Mouse (Mus musculus) liver, adult 2 months (tissue): Measurements from ENCODE around the gene Aurkb. TPM values are rescaled to one million over a fixed set of nuclear protein-coding genes. Genes with fewer than 3 reads are reported as not detected.

Experiments
- DNase-seq: peaks from one replicate; pipeline ENCODE4 v3.0.0-alpha.2; 2011; ENCODE audit warnings: low read depth, low spot score; ENCODE audit errors: extremely low read depth
- H3K27ac ChIP-seq: fragments of 200-500 bp; replicated peaks from 2 replicates; pipeline ENCODE4 v1.5.1; 2012; ENCODE audit warnings: low read depth, mild to moderate bottlenecking, control low read depth, inconsistent platforms, low read length; ENCODE audit not compliant: insufficient read depth
- H3K27me3 ChIP-seq: fragments of 200-500 bp; 2 replicates; pipeline ENCODE4 v1.6.1; 2012; ENCODE audit warnings: mild to moderate bottlenecking, moderate library complexity, low read length, inconsistent platforms; ENCODE audit not compliant: control insufficient read depth, insufficient read depth
- H3K36me3 ChIP-seq: fragments of 200-500 bp; 2 replicates; pipeline ENCODE4 v1.6.1; 2012; ENCODE audit warnings: low read length, inconsistent platforms; ENCODE audit not compliant: control insufficient read depth, insufficient read depth
- H3K4me1 ChIP-seq: fragments of 200-500 bp; 2 replicates; pipeline ENCODE4 v1.6.1; 2011; ENCODE audit warnings: low read length; ENCODE audit not compliant: control insufficient read depth, insufficient read depth
- H3K4me3 ChIP-seq: fragments of 200-500 bp; 2 replicates; pipeline ENCODE4 v1.5.1; 2011; ENCODE audit warnings: low read depth, mild to moderate bottlenecking, control low read depth, low read length, moderate library complexity; ENCODE audit not compliant: insufficient read depth
- H3K79me2 ChIP-seq: fragments of 200-500 bp; 2 replicates; pipeline ENCODE4 v1.6.1; 2012; ENCODE audit warnings: inconsistent platforms, mild to moderate bottlenecking, low read length, moderate library complexity; ENCODE audit not compliant: control insufficient read depth, insufficient read depth
- H3K9ac ChIP-seq: fragments of 200-500 bp; 2 replicates; pipeline ENCODE4 v1.6.1; 2012; ENCODE audit warnings: low read depth, mild to moderate bottlenecking, control low read depth, inconsistent platforms, low read length
- CTCF ChIP-seq: fragments of 200-500 bp; IDR thresholded peaks from 2 replicates; pipeline ENCODE4 v1.5.1; 2011; ENCODE audit warnings: low read depth, low read length, control low read depth
- POLR2A ChIP-seq: fragments of 200-500 bp; IDR thresholded peaks from 2 replicates; pipeline ENCODE4 v1.6.1; 2011; ENCODE audit warnings: low read length, control low read depth; ENCODE audit not compliant: insufficient read depth; ENCODE audit errors: extremely low read depth
- WGBS: fragments of 180-500 bp; shearing (Covaris S2); methylation state at CpG from one replicate; pipeline ENCODE4 v1.1.7; 2018; 5-methylcytosine and 5-hydroxymethylcytosine counted together
- polyA plus RNA-seq: library from polyadenylated mRNA; depleted of rRNA; stranded (reverse); fragments of >200 nt; gene quantifications from 2 replicates; pipeline ENCODE4 v1.2.3, GENCODE M21; 2012
- total RNA-seq: library from RNA; depleted of rRNA; stranded (reverse); fragments of >200 nt; gene quantifications from 2 replicates; pipeline ENCODE4 v1.2.3, GENCODE M21; 2014

Gene Aurkb
- total and polyA plus RNA-seq, 2 experiments: 0.37 to 0.66 TPM

DNA sequence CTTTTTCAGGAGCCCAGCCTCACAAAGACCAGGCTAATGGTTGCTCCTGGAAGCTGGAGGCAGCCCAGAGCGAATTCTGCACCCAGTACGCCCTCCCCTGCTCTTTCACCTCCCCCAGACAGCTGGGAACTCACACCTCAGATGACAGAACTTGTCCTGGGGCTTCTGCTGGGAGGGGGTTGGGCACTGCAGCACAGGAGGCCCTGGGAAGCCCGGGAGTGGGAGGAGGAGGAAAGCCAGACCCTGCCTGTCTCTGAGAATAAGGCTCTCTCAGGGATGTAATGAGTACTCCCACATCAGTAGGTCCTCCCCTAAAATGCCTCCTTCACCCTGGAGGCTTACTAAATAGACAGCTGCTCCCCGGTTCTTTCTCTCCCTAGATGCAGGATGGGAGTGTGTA, 41.6 kb downstream of the Aurkb start:
- no peak overlapping the region for H3K27ac ChIP-seq
- H3K4me1 ChIP-seq: peaks cover 12% of the 10 kb centered on the region
- H3K27me3 ChIP-seq: no peaks in the 10 kb centered on the region
- TF ChIP-seq POLR2A (no peak), CTCF (no peak)
- H3K4me3 ChIP-seq: no peak overlapping the region
- DNase-seq: no peak
- WGBS: 80% methylated on average over 4 of the region's 4 CpGs
- H3K9ac ChIP-seq: no peak overlapping the region
- H3K79me2 ChIP-seq: peaks cover 16% of the 10 kb centered on the region
- peaks cover 2% of the 10 kb centered on the region; the same call in 1 of the 2 replicates for H3K36me3 ChIP-seq

DNA sequence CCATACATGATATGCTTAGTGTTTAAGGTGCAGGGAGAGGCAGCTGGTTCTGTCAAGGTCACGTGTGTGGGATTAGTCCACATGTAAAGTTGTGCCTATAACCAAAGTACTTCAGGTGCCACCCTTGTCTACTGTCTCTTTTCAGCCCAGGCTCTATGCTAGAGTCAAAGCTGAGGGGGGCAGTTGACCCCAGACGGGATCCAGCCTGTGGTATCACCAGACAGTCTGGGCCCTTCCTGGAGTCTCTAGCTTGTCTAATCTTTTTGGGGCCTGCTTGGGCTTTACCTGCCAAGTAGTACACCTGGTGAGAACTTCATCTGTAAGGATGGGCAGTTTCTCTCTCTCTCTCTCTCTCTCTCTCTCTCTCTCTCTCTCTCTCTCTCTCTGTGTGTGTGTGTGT, 42.1 kb downstream of the Aurkb start:
- Histone ChIP-seq H3K36me3 (peaks cover 2% of the 10 kb centered on the region; the same call in 1 of the 2 replicates), H3K4me1 (peaks cover 15% of the 10 kb centered on the region), H3K27me3 (no peaks in the 10 kb centered on the region), H3K79me2 (peaks cover 16% of the 10 kb centered on the region), H3K4me3 (no peak overlapping the region), H3K27ac (no peak overlapping the region), H3K9ac (no peak overlapping the region)
- no peak for DNase-seq
- 90% methylated on average over 2 of the region's 2 CpGs for WGBS
- no peak for TF ChIP-seq POLR2A
- no peak for TF ChIP-seq CTCF

DNA sequence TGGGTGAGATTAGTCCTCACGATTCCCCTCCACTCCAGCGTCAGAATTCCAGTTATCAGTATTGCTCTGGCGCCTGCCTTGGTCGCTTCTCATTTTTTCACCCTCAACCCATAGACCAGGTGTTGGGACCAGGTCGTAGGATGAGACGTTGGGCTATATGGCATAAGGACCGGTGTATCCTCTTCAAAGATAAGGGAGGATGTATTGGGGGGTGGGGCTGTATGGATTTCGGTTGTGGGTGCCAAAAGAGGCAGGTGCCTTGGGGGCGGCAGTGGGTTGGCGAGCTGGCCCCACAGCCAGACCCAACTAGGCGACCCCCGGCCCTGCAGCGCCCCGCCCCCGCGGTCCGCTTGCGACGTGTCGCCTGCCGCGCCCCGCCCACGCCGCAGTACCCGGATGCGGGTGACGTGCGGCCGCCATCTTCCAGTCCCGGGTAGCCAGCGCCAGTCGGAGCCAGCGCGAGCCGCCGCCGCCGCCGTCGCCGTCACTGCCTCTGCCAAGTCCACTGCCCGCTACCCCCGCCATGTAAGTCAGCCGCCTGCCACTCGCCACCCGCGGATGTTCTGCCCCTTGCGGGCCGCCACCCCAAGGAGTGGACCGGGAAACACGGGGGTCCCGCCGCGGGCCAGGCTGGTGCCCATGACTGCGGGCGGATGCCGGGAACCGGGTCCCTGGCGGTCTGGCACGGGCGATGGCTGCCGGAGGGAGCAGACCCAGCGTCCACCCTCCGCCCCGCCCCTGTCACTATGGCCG, 42.8 kb downstream of the Aurkb start, which contains the start of gene Vamp2:
Gene Vamp2, plus strand, starts transcription at position 388 of the 753 bp plus-strand sequence.
- TF ChIP-seq POLR2A (peak; percentile 65; the same call in 1 of the 2 replicates), CTCF (no peak)
- Histone ChIP-seq H3K27me3 (no peaks in the 10 kb centered on the region), H3K4me3 (peak within 1 kb of the TSS; percentile 96), H3K27ac (peak within 1 kb of the TSS; percentile 97), H3K9ac (peak within 1 kb of the TSS; percentile 100), H3K4me1 (peaks cover 15% of the 10 kb centered on the region), H3K79me2 (peaks cover 16% of the 10 kb centered on the region), H3K36me3 (peaks cover 2% of the 10 kb centered on the region; the same call in 1 of the 2 replicates)
- 2% methylated on average over 65 of the region's 67 CpGs for WGBS
- no peak for DNase-seq

DNA sequence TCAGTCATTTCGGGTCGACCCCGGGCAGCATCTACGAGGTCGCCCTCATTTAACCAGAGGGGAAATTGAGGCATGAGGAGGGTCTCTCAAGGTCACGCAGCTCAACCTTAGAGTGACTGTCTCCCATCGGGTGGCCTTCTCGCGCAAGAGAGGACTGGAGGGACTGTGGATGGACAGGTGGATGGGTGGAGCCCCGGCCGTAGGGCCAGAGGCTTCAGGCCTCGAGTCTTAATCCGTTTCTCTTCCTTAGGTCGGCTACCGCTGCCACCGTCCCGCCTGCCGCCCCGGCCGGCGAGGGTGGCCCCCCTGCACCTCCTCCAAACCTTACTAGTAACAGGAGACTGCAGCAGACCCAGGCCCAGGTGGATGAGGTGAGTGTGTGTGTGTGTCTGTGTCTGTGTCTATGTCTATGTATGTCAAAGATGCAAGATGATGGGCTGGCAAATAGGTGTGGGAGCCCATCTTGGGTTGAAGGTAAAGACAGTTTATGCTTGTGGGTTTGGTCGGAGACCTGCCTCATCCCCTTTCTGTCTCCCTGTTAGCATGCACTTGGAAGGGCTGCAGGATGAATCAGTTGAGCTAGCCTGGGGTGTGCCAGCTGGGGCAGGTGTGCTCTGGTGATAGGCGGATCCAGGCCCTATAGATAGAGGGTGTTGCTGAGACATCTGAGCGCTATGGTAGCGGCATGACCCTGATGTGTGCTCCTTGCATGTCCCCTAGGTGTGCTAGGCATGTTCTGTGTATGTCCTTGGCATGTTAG, 43.6 kb downstream of the Aurkb start:
- 8% methylated on average over 25 of the region's 25 CpGs for WGBS
- peak overlapping the region; percentile 96 for H3K4me3 ChIP-seq
- H3K27me3 ChIP-seq: no peaks in the 10 kb centered on the region
- TF ChIP-seq CTCF: no peak
- no peak for TF ChIP-seq POLR2A
- H3K27ac ChIP-seq: peak overlapping the region; percentile 97
- no peak for DNase-seq
- H3K9ac ChIP-seq: peak overlapping the region; percentile 100
- peaks cover 16% of the 10 kb centered on the region for H3K79me2 ChIP-seq
- H3K4me1 ChIP-seq: peaks cover 15% of the 10 kb centered on the region
- H3K36me3 ChIP-seq: peaks cover 2% of the 10 kb centered on the region; the same call in 1 of the 2 replicates

DNA sequence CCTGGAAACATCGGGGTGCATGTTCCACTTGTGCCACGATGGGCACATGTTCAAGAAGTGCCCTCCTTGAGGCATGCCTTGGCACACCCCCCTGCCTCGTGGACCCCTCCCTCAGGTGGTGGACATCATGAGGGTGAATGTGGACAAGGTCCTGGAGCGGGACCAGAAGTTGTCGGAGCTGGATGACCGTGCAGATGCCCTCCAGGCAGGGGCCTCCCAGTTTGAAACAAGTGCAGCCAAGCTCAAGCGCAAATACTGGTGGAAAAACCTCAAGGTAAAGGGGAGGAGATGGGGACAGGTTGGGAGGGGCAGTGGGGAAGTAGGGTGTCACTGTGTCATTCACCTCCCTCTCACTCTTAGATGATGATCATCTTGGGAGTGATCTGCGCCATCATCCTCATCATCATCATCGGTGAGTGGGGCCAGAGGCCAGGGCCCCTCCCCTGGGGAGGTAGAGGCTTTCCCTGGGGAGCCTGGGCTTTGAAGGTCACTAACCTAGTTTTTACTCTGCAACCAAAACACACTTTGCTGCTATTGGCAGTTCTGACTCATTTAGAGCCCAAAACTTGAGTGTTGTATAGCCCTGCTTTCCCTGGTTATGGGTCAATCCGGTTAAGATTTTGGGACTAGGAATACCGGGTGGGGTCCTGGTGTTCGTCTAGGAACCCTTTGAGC, 44.3 kb downstream of the Aurkb start:
- Histone ChIP-seq H3K79me2 (peaks cover 16% of the 10 kb centered on the region), H3K4me1 (peaks cover 15% of the 10 kb centered on the region), H3K27ac (no peak overlapping the region)

More for the DNA sequence above, 44.3 kb downstream of the Aurkb start:
- peaks cover 2% of the 10 kb centered on the region; the same call in 1 of the 2 replicates for H3K36me3 ChIP-seq
- H3K27me3 ChIP-seq: no peaks in the 10 kb centered on the region
- no peak for DNase-seq
- 78% methylated on average over 12 of the region's 12 CpGs for WGBS
- peak overlapping the region; percentile 100 for H3K9ac ChIP-seq
- H3K4me3 ChIP-seq: peak overlapping the region; percentile 96
- TF ChIP-seq CTCF (no peak), POLR2A (no peak)
